Mouse (Mus musculus) fibroblast of lung, adult 2 months (primary cell): ENCODE results near the gene Nuf2.
"Not testable (repeated sequence)": the region's sequence is repeated elsewhere in the genome, so short reads cannot be mapped to it uniquely, and the experiment has no call there.

ENCODE experiments used
- DNase-seq: peaks from one replicate; pipeline ENCODE4 v3.0.0-alpha.2; 2011; ENCODE audit warnings: low read depth

The Nuf2 gene

GRCm38 (mm10) chr1:169530876-169531701 is at the start of gene Nuf2:
Gene Nuf2, minus strand, starts transcription at chr1:169531464.
- peak; percentile 99 for DNase-seq

DNA sequence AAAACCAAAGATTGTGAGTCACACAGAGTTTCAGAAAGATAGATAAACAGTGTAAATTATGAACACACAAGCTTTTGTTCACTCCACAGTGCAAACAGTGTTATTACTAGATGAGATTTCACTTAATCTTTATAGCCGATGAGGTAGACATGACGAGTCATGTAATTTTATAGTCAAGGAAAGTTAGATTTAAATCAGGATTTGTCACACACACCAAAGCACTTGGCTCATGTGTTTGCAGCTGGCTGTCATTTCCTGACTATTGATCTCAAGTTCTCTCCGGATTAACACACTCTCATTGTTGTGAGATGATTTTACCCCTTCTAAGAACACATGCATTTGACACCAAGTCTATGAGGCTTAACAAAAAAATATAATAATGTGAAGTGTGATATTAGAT is 48.3 kb upstream of the Nuf2 start:
- no peak for DNase-seq

- no peak for DNase-seq
These were observed 42.9 kb upstream of the Nuf2 start for GRCm38 (mm10) chr1:169574136-169574535.

DNA sequence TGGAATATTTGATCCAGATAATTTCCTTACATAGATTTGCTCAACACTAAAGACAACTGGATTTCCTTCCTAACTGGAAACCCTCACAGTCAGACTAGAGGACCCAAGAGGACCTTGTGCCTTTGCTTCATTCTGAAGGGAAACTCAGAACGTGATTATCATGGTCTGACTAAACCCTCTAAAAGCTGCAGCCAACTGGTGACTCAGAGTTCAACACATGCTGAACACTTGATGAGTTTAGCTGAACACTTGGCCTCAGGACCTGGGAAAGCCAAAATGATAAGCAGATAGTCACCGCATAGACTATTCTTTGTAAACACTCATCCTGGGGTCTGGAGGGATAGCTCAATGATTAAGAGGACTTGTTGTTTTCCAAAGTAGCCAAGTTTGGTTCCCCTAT is 24.4 kb upstream of the Nuf2 start:
- peak; percentile 58 for DNase-seq

DNA sequence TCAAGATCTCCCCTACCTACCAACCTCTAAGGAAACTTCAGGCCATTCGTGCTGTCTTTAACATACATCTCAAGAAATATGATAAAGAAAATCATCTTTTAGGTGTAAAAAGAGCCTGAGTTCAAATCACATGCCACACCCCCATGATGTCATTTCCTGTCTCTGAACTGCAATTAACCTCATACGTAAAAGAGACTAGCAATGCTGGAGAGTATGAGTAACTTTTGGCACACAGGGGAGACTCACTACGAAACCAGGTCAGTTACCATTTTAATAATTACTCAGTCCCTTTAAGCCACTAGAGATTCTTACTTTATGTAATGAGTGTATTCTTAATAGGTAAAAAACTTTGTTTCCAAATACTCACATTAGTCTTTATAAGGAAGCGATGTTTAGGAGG is 23.8 kb upstream of the Nuf2 start:
- no peak for DNase-seq

DNA sequence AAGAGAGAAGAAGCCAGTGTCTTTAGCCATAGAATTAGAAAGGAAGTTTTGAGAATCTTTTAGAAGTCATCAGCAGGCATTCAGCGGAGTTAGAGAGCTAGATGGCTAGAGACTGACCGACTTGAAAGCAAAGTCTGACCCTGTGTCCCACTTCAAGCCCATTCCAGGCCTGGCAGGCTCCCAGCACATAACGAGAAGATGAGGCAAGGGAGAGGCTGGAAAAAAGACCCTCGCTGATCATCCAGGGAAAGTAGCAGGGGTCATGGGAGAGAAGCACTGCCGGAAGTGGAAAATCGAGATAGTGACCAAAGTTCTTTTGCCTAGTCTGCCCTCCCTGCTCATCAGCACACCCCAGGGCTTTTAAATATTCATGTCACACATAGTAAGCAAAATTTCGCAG is 22.2 kb upstream of the Nuf2 start:
- DNase-seq: no peak

DNA sequence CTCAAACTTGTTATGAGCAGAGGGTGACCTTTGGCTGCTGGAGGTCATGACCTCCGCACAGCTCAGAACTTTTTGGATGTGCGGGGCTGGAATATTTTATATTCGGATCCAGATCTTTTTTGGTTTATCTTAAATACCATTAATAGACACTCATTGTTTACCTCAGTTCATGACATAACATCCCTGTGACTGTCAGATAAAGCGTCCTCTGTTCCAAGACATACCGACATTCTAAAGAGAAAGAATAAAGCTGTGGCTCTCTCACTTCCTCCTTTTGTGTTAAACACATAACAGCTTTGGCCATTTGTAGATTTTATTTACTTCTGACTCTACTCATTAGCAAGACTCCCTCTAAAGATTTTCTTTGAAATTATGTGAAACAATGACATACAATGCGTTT is 9.2 kb upstream of the Nuf2 start:
- DNase-seq: no peak

GRCm38 (mm10) chr1:169531702-169532535 is 655 bp upstream of the Nuf2 start:
- DNase-seq: peak; percentile 46

GRCm38 (mm10) chr1:169529996-169530518 is 1.2 kb downstream of the Nuf2 start:
- DNase-seq: no peak

DNA sequence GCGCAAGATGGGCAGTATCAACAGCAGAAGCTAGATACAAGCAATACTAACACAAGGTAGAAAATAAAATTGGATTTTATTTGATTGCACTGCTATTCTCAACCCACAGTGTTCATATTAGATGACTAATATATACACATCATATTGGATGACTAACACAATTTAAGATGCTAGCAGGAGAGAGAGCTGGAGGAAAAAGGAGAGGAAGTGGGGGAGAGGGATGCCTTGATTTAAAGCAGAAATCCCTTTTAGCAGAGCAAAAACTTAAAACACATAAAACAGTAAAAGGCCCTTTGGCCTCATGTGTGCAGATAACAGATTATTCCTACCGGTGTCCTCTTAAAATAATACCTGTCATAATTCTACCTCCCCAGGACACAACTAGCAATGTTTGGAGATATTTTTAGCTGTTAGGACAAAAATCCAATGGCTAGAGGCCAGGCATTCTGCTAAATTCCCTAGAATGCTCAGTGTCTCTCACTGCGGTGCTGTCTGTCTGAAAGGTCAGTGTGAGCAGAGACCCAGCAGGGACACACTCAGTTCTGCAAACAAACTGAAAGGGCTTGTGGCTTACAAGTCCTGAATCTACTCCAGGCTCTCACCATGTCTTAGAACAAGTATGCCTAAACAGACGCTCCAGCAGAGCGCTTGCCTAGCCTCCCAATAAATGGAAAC is 5.1 kb downstream of the Nuf2 start:
- no peak for DNase-seq

DNA sequence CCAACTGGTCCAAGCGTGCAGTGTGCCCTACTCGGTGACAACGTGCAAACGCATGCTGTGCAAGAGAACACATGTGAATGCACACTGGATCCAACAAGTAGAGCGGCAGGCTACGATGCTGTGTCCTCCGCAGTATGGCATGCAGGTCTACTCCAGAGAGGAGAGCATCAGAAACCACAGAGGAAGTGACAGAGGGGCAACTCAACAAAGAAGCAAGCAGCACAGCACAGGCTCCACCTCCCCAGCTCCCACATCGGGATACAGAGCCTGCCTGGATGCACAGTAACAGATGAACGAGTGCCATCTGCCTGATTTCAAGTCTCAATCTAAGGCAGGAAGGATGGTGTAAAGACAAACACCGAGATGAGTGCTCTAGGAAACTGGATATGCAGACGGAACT is 11.9 kb downstream of the Nuf2 start:
- DNase-seq: no peak

DNA sequence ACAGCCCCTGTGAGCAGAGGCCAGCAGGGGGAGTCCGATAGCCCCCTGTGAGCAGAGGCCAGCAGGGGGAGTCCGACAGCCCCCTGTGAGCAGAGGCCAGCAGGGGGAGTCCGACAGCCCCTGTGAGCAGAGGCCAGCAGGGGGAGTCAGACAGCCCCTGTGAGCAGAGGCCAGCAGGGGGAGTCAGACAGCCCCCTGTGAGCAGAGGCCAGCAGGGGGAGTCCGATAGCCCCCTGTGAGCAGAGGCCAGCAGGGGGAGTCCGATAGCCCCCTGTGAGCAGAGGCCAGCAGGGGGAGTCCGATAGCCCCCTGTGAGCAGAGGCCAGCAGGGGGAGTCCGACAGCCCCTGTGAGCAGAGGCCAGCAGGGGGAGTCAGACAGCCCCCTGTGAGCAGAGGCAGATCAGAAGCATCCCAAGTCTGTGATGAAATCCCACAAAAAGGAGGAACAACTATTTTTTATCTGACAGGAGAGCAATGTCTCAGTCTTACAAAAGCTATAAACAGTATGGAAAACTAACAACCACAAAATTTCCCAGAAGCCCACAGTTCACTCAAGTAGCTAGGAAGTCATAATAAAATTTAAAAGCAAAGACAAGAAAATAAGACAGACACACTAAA is 13.3 kb downstream of the Nuf2 start:
- DNase-seq: not testable (repeated sequence)

DNA sequence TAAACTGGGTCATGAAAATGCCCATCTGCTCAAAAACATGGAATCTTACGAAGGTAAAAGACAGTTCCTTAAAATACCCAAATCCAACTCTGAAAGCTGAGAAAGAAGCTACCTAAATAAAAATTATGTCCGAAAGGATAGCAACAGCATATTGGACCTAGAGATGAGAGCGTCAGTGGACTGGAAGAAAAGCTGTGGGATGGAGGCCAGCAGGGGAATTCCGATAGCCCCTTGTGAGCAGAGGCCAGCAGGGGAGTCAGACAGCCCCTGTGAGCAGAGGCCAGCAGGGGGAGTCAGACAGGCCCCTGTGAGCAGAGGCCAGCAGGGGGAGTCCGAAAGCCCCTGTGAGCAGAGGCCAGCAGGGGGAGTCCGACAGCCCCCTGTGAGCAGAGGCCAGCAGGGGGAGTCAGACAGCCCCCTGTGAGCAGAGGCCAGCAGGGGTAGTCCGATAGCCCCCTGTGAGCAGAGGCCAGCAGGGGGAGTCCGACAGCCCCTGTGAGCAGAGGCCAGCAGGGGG is 13.8 kb downstream of the Nuf2 start:
- DNase-seq: no peak

DNA sequence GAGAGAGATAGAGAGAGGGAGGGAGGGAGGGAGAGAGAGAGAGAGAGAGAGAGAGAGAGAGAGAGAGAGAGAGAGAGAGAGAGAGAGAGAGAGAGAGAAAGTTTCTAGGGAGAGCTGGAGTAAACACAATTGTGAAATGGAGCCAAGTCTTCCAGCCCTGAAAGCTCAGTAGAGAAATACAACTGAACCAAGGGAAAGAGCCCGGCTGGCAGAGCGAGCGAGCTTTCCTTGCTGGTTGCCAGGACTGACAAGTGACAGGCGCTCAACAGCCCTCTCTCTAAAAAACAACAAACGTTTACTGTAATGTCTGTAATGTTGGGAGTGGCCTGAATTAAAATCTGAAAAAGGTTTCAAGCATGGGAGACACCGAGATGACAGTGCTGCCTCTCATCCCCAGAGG is 24.9 kb downstream of the Nuf2 start:
- DNase-seq: no peak

DNA sequence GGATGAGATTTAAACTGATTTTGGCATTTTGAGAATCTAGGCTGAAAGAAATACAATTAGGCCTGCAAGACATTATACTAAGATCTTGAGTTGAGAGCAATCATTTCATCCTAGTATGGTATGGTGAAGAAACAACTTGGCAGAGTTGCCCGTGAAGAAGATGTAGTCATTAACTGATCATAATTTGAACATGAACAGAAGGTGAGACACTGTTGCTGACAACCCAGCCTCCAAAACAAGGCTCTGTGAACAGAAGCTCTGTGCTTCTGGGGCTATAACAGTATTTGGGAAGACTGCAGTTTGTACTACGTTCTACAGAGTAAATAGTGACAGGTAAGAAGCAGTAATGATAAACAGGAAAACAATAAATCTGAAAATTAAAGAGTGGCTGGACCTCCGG is 28.4 kb downstream of the Nuf2 start:
- no peak for DNase-seq

DNA sequence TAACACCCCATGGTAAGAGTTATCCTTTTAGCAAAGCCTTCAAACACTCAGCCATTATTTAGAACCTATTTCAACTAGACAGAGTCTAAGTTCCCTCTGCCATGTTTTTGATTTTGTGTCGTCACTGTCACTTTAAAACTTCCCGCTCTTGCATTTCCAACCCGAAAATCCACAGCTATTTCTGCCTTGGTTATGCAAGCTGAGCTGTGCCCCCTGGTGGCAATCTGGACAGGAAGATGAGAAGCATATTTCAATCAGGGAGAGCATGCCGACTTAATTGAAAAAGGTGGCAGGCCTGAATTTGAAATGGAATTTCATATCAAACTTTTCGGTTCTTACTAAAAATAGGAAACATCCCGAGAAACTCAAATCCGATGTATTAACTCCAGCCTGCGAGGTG is 35.6 kb downstream of the Nuf2 start:
- DNase-seq: peak; percentile 21

- DNase-seq: no peak
These were observed 39.7 kb downstream of the Nuf2 start for GRCm38 (mm10) chr1:169491561-169491960.

GRCm38 (mm10) chr1:169485408-169485885 is 45.8 kb downstream of the Nuf2 start:
- peak; percentile 71 for DNase-seq

GRCm38 (mm10) chr1:169484565-169484964 is 46.7 kb downstream of the Nuf2 start:
- no peak for DNase-seq

GRCm38 (mm10) chr1:169482596-169483335 is 48.5 kb downstream of the Nuf2 start:
- no peak for DNase-seq

GRCm38 (mm10) chr1:169471185-169471584 is 60.1 kb downstream of the Nuf2 start:
- DNase-seq: no peak
